Mouse (Mus musculus) layer of hippocampus, adult 2 months (tissue): ENCODE measurements at regions not wholly inside any gene's neighbourhood (a gene's known extent, or its start where the extent isn't known, plus 50 kb on each side); places are given as distances from the start of the nearest gene placed in this dataset.
"Not testable (repeated sequence)": the region's sequence is repeated elsewhere in the genome, so short reads cannot be mapped to it uniquely, and the experiment has no call there.

Source experiments
- DNase-seq, 2 experiments: peaks; one replicate each; pipeline ENCODE4 v3.0.0; 2022; ENCODE audit warnings: low spot score in 2 of 2
- H3K27ac ChIP-seq: fragments of 200-600 bp; 2 replicates; pipeline ENCODE4 v1.8.1; 2022
- H3K4me3 ChIP-seq: fragments of 200-600 bp; 2 replicates; pipeline ENCODE4 v1.8.1; 2022; ENCODE audit warnings: mild to moderate bottlenecking
- CTCF ChIP-seq: fragments of 200-600 bp; conservative IDR thresholded peaks from 2 replicates; pipeline ENCODE4 v1.8.1; 2022; ENCODE audit warnings: antibody characterized with exemption, mild to moderate bottlenecking, moderate library complexity

DNA sequence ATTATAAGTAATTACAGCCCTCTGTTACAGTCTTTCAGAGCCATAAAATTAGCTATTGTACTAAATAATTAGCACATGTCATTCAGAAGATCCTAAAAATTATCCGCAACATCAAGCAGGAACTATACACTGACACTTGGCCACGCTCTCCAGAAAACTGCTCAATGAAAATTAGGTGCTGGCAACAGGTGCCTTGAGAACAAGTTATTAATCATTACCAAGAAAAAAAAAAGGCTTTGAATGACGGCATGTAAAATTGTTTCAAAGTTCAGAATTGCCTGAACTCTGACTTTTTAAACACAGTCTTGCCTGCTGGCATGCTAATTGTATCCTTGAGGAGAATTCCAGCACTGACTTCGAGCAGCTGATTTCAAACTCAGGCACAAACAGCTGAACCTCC, 316.6 kb downstream of the Vrk1 start:
- no peak overlapping the region for H3K27ac ChIP-seq
- no peak overlapping the region for H3K4me3 ChIP-seq
- DNase-seq, result no peak
- no peak for TF ChIP-seq CTCF

DNA sequence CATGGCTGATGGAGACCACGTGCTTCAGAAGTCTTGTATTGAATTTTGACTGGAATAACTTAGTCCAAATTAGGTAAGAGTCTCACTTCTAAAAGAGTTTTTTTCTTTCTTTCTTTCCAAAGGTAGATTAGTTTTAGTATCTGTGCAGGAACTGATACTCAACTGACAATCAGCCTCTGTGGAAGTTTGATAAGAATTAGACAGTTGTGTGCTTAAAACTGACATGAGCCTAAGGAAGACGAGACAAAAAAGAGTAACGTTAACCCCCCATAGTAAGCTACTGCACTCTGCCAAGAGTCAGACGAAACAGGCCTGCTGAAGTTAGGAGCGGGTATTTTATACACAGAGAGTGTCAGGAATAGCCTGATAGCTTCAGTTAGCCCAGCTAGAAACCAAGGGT, 317.3 kb downstream of the Vrk1 start:
- TF ChIP-seq CTCF, result no peak
- no peak for DNase-seq
- Histone ChIP-seq H3K4me3 (no peak overlapping the region), H3K27ac (no peak overlapping the region)

- no peak overlapping the region for H3K27ac ChIP-seq
- DNase-seq, result no peak
- TF ChIP-seq CTCF, result no peak
Observed at GRCm38 (mm10) chr12:106357867-106358266, 347.8 kb downstream of the Vrk1 start.

DNA sequence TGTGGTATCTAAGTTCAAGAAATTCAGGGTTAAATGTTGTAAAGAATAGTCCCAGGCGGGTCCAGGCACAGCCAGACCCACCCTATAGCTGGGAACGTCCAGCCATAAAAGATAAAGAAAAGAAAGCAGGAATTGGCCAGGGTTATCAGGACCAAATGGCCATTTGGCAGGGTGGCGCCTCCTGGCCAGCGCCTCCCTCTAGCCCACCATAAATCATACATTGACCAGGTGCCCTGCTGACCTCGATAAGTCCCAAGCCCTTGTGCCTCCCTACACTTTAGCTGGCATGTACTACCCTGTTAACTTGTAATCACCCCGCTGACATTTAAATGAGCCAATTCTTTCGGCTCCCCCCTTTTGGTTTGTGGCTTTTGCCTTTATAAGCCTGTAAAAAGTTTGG, 351.6 kb downstream of the Vrk1 start:
- not testable (repeated sequence) for DNase-seq, H3K27ac ChIP-seq, H3K4me3 ChIP-seq

More at GRCm38 (mm10) chr12:106357867-106358266, 347.8 kb downstream of the Vrk1 start:
- H3K4me3 ChIP-seq, result no peak overlapping the region

- Histone ChIP-seq H3K4me3 (no peak overlapping the region), H3K27ac (peak overlapping the region; percentile 46; the same call in 1 of the 2 replicates)
- TF ChIP-seq CTCF, result no peak
- no peak for DNase-seq
Observed at GRCm38 (mm10) chr12:106374840-106375375, 364.9 kb downstream of the Vrk1 start.

DNA sequence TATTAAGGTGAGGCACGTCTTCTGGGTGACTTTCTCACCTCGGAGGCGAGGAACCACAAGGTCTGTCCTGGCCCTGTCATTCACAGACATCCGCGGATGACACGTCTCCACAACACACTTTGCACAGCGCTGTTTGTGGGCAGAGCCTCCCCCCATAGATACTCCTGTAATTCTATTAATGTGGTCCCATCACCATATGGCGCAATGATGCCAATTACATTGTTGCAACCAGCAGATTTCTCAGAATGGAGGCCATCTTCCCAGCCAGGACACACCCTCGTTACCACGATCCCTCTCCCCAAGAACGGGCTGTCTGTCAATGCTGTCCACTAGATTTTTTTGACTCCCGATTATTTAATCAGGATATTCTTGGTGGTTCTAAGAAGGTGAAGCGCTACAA, 365.9 kb downstream of the Vrk1 start:
- no peak for DNase-seq
- no peak overlapping the region for H3K4me3 ChIP-seq
- H3K27ac ChIP-seq, result no peak overlapping the region
- no peak for TF ChIP-seq CTCF

GRCm38 (mm10) chr12:106376783-106377182, 366.8 kb downstream of the Vrk1 start:
- H3K27ac ChIP-seq, result peak overlapping the region; percentile 39; the same call in 1 of the 2 replicates
- no peak for DNase-seq
- no peak for TF ChIP-seq CTCF
- no peak overlapping the region for H3K4me3 ChIP-seq

- H3K4me3 ChIP-seq, result no peak overlapping the region
- peak overlapping the region; percentile 39; the same call in 1 of the 2 replicates for H3K27ac ChIP-seq
- no peak for TF ChIP-seq CTCF
- DNase-seq, result no peak
Observed at GRCm38 (mm10) chr12:106377281-106377680, 367.3 kb downstream of the Vrk1 start.

DNA sequence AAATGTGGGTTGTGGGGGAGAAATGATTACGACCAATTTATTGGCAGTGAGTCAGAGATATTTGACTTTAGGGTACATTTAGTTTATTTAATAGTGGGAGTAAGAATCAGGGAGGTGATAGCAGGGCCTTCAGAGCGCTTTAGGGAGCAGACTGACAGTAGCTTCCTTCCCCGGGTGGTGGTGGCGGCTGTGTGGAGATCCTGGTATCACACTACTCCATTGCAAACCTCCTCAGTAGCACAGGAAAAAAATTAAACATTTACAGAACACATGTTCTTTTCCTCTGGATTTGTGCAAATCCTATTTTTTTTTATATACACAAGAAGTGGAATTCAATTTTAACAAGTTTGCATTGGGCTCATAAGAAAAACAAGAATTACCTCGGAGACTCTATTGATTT, 367.7 kb downstream of the Vrk1 start:
- no peak for DNase-seq
- TF ChIP-seq CTCF, result no peak
- Histone ChIP-seq H3K4me3 (no peak overlapping the region), H3K27ac (peak overlapping the region; percentile 60)

GRCm38 (mm10) chr12:106378303-106379075, 368.5 kb downstream of the Vrk1 start:
- Histone ChIP-seq H3K4me3 (peak overlapping the region; percentile 17; the same call in 1 of the 2 replicates), H3K27ac (peak overlapping the region; percentile 67; the same call in 1 of the 2 replicates)
- no peak for TF ChIP-seq CTCF
- no peak for DNase-seq

DNA sequence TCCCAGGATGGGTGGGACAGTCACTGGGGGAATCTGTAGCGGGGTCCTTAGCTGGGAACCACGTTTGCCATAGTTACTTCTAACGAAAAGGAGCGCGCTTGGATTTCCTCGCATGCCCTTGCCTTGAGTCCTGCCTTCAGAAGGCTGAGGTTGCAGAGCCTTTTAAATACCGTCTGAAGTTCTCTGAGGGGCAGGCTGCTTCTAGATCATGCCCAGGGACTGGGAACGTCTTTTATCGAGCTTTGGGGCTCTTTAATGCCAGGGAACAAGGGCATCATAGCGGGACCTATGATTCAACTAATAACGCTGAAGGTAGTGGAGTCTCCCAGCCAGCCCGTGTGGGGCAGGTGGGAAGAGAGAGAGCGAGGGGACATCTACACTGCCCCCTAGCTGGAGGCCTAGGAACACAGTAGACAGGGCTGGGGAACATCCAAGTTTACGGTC, 369.1 kb downstream of the Vrk1 start:
- peak; percentile 77 for TF ChIP-seq CTCF
- no peak overlapping the region; the same call in 1 of the 2 replicates for H3K4me3 ChIP-seq
- peak overlapping the region; percentile 67; the same call in 1 of the 2 replicates for H3K27ac ChIP-seq
- DNase-seq, result no peak

DNA sequence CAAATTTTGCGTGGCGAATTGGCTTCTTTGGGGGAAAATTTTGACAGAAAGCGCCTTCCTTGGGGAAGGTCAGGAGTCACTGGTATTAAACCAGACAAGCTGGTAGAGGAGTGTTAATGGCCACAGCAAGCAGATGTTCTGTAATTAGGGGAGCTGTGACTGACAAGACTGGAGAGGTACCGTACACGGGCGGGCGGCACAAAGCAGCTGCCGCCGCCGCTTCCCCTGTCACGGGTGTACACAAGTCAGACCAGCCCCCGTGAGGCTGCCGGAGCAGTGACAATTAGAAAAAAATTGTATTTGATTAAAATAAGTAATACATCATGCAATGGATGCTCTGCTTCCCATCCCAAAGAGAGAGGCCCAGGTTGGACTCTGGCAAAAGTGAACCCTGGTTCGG, 369.8 kb downstream of the Vrk1 start:
- H3K4me3 ChIP-seq, result no peak overlapping the region
- no peak for DNase-seq
- H3K27ac ChIP-seq, result peak overlapping the region; percentile 43
- no peak for TF ChIP-seq CTCF

DNA sequence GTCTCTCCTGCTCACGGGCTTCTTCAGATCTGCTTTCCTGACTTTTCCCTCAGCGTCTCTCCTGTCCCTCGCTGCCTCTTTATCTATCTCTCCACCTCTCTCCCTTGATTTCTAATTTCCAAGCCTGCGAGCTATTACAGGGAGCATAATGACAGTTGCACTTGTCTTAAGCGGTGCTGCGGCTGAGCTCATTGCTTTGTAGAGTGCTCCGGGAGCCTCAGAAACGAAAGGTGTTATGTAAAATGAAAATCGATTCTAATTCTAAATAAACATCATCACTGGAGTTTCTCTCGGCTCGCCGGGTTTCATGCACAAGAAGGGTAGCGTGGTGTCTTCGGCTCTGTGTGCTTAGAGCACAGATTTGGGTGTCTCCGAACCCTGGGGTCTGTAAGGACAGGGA, 371.8 kb downstream of the Vrk1 start:
- Histone ChIP-seq H3K4me3 (no peak overlapping the region), H3K27ac (peak overlapping the region; percentile 59)
- no peak for DNase-seq
- no peak for TF ChIP-seq CTCF

DNA sequence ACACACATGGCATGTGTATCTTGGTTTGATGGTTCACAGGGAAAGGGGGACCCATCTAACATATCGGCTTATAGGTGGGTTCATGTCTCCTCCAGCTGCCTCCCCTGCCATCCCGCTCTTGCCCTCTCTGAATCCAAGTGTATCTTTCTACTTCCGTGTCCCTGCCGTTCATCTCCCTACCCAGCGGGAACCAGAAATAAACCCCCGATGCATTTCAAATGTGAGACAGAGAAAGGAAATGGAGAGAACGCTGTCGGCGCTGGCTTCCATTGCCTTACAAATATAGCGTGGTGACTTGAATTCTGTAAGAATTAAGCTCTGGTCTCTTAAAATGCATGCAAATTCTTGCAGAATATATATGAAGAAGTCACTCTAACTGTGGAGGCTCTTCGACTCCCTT, 379.2 kb downstream of the Vrk1 start:
- Histone ChIP-seq H3K4me3 (no peak overlapping the region), H3K27ac (no peak overlapping the region)
- no peak for DNase-seq
- no peak for TF ChIP-seq CTCF
